Mouse (Mus musculus) mouse trophoblast stem cell (cell line): Measurements from ENCODE around the gene Sh3pxd2a.

Experiments used
- in situ Hi-C, 2 experiments: fragments of 300-500 bp; cut with MseI, MboI; formaldehyde crosslinking; loops; 2 replicates in 1 of 2; 3 replicates in 1 of 2; pipeline ENCODE4 v1.15.1; 2025

Gene Sh3pxd2a

GRCm38 (mm10) chr19:47248906-47249568, 215.2 kb downstream of the Sh3pxd2a start:
- in situ Hi-C loops = no loop called here

- in situ Hi-C loops = no loop called here
Measured at GRCm38 (mm10) chr19:47248296-47248695, 215.9 kb downstream of the Sh3pxd2a start.

- in situ Hi-C loops = no loop called here
Measured at GRCm38 (mm10) chr19:47247791-47248190, 216.4 kb downstream of the Sh3pxd2a start.

- in situ Hi-C loops = no loop called here
Measured at GRCm38 (mm10) chr19:47245512-47245911, 218.7 kb downstream of the Sh3pxd2a start.

- in situ Hi-C loops = no loop called here
Measured at GRCm38 (mm10) chr19:47242227-47242626, 222.0 kb downstream of the Sh3pxd2a start.

- in situ Hi-C loops = no loop called here
Measured at GRCm38 (mm10) chr19:47240957-47241356, 223.2 kb downstream of the Sh3pxd2a start.

GRCm38 (mm10) chr19:47240076-47240475, 224.1 kb downstream of the Sh3pxd2a start:
- in situ Hi-C loops = no loop called here

- in situ Hi-C loops = no loop called here
Measured at GRCm38 (mm10) chr19:47233087-47233486, 231.1 kb downstream of the Sh3pxd2a start.

GRCm38 (mm10) chr19:47232077-47232865, 231.9 kb downstream of the Sh3pxd2a start:
- in situ Hi-C loops = no loop called here

DNA sequence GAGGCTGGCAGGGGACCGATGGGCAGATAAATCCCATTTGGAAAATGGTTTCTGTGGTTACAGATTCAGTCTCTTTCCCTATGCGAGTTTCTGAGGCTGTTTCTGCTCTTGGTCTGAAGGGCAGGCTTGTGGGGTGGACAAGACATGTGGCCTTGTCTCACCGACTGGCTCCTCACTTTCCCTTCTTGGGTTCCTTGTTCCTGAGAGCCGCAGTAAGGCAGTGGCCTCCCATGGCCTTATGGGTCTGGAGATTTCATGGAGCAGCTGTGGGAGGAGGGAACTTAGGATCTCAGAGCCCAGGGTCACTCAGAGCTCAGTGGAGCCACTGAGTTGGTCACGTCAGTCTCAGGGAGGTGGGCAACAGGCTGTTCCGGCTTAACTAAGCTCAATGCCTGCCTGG, 232.8 kb downstream of the Sh3pxd2a start:
- in situ Hi-C loops = no loop called here

DNA sequence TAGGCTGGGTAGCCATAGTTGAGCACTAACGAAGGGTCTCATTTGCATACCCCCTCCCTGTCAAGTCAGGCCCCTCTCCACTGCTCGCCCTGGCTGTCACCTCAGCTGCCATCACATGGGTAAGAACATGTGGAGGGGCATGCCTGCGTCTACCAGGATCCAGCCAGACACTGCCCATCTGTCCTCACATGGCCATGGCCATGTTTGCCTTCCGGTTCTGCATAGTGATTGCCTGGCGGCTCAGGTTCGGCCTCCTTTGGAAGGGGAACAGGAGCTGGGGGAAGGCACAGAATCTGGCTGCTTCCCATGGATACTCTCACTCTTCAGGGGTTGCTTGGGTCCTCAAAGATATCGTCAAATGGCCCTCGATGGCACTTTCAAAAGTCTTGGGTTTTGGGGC, 233.5 kb downstream of the Sh3pxd2a start:
- in situ Hi-C loops = no loop called here

DNA sequence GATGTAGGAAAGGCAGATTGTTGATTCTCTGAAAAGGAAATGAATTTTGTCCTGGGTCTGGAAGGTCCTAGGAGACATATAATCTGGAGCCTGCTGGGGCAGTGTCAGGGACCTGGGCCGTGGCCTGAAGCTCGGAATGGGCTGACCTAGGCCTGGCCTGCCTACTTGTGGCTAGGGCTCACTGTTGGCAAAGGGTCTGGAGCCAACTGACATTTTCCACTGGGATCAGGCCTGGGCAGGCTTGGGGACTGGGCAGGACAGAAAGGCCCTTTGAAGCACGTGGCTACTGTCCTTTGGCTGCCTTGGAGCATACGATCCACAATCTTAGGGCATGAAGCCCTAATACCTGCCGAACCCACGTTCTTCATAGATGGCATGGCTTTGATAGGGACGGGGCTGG, 234.1 kb downstream of the Sh3pxd2a start:
- in situ Hi-C loops = no loop called here

DNA sequence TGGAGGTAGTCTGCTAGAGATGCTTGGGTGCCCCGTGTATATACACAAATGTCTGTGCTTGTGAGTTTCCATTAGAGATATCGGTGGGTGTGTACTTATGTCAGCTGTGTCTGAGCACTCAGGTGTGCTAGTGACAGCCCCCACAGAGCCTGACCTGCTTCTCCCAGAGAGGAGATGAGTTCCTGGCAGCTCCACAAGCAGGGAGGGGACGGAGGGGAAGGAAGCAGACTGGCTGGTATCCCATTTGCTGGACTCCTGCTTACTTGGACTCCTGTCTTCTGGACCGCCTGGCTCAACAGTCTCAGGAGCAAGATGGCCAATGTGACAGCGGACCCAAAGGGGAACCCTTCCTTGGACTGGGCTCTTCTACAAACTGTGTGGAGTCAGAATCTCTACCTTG, 234.7 kb downstream of the Sh3pxd2a start:
- in situ Hi-C loops = no loop called here

DNA sequence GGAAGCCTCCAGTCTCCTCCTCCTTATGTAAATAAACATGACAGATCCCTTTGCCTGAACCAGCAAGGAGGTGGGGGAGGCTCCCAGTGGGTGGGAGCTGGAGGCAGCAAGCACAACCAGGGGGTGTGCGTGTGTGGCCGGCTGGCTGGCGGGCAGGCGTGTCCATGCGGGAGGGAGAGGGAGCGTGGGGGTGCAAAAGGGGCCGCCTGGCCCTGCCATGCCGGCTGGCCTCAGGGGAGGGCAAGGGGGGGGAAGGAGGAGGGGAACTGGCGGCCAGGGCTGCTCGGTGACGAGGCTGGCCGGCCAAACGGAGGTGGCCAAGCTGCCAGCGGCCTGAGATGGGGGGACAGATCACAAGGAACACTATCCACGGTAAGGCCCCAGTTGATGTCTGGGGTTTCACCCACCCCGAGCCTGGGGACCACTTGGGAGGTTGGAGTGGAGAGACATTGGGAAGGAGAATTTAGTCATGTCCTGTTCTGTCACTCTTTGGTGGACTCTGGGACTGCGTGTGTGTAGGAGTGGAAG, 235.4 kb downstream of the Sh3pxd2a start:
- in situ Hi-C loops = no loop called here

GRCm38 (mm10) chr19:47225791-47226190, 238.4 kb downstream of the Sh3pxd2a start:
- in situ Hi-C loops = no loop called here

DNA sequence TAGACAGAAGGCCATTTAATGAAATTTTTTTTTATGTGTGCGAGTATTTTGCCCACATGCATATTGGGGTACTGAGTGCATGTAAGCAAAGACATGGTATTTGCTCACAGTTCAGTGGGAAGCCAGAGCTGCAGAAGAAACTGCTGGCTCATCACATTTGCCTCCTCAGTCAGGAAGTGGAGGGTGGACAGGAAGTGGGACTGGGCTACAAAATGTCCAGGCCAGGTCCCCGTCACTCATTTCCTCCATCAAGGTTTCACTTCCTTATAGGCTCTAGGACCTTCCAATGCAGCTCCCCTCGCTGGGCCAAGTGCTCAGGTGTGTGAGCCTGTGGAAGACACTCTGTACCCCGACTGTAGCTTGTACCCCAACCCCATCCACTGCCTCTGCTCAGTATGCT, 239.5 kb downstream of the Sh3pxd2a start:
- in situ Hi-C loops = no loop called here

DNA sequence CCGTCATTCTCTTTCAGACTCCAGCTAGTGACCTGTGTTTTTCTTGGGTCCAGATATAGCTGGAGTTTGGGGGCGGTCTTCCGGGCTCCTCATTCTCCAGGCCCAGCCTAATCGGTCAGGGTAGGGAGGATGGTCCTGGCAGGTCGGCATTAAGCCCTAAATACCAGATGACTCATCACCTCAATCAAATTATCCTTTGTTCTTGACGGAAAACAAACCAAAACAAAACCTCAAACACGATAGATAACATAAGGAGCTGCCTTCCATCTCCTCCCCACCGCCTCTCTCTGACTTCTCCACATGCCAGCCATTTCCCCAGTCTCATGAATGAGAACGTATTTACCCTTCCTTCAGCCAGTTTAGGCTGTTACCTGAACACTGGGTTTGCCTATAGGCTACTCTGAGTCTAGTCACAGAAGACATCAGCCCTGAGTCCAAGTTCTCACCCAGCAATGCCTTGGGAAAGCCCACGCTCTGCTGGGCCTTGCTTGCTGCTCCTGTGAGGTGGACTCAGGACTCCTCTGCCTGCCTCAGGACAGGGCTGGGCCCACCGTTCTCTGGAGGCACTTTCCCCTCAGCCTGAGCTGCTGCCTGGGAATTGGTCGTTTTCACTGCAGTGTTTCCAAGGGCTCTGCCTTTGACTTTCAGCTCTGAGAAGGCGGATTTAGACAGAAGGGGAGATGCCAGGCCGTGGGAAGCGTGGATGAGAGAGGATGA, 241.2 kb downstream of the Sh3pxd2a start:
- in situ Hi-C loops = no loop called here

GRCm38 (mm10) chr19:47222154-47222840, 241.9 kb downstream of the Sh3pxd2a start:
- in situ Hi-C loops = no loop called here

DNA sequence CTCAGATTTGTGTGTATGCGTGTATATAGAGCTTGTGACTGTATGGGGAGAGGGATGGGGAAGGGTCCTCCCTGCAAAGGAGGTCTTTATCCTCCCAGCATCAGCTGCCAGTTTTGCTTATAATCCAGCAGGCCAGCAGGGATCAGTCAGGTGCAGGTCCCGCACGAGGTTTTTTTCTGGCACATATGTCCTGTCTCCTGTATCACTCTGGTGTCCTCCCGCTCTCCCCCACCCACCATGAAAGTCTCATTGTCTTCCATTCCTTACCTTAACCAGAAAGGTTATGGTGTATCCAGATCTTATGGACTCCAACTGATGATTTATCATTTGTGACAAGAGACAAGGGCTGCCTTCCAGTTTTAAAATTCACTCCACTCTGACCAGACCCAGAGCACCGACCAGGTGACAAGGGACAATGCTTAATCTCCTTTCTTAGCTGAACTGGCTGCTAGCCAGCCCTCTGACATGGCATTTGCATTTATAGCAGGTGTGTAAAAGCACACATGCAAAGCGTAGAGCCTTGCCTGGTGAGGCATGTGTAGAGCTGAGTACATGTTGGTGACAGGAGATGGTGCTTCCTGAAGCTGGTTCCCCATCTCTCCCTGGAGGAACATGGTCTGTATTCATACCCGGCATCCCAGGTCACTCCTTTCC, 242.6 kb downstream of the Sh3pxd2a start:
- in situ Hi-C loops = no loop called here

DNA sequence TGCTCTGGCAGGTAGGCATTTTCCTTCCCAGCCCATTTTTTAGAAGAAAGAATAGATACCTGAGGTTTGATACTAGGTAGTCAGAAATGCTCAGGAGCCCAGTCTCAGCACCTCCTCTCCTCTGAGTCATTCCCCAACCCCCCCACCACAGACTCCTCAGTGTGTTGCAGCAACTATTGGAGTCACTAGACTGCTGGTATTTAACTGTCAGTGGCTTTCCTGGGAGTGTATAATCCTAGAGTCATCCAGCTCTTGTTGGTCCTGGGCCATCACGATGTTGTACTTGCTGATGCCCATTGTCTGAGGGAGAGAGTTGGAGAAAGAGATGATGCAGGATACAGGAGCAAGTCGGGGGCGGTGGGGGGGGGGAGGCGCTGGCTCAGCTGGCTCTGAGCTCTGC, 243.2 kb downstream of the Sh3pxd2a start:
- in situ Hi-C loops = no loop called here

- in situ Hi-C loops = no loop called here
Measured at GRCm38 (mm10) chr19:47220232-47220631, 244.0 kb downstream of the Sh3pxd2a start.
